Mouse (Mus musculus) embryonic facial prominence, embryonic 12.5 days (tissue): ENCODE results near the gene Tekt2. TPM values are rescaled to one million over a fixed set of nuclear protein-coding genes. Genes with fewer than 3 reads are reported as not detected.

Experiments
- ATAC-seq: fragments of 200-750 bp; cut with Nextera tagmentation; 2 replicates; pipeline ENCODE4 v1.8.0; 2017; ENCODE audit not compliant: insufficient number of reproducible peaks, insufficient read depth, low FRiP score, low TSS enrichment
- H3K27ac ChIP-seq: fragments of 300-500 bp; sonication (generic); 2 replicates; pipeline ENCODE4 v1.5.1; 2016; ENCODE audit warnings: mild to moderate bottlenecking
- H3K27me3 ChIP-seq: fragments of 300-500 bp; sonication (generic); 2 replicates; pipeline ENCODE4 v1.6.1; 2016; ENCODE audit warnings: mild to moderate bottlenecking, moderate library complexity
- H3K36me3 ChIP-seq: fragments of 300-500 bp; sonication (generic); 2 replicates; pipeline ENCODE4 v1.6.1; 2016; ENCODE audit warnings: mild to moderate bottlenecking
- H3K4me1 ChIP-seq: fragments of 300-500 bp; sonication (generic); 2 replicates; pipeline ENCODE4 v1.6.1; 2016
- H3K4me2 ChIP-seq: fragments of 300-500 bp; sonication (generic); replicated peaks from 2 replicates; pipeline ENCODE4 v1.6.1; 2016; ENCODE audit warnings: mild to moderate bottlenecking, moderate library complexity
- H3K4me3 ChIP-seq: fragments of 300-500 bp; sonication (generic); 2 replicates; pipeline ENCODE4 v1.5.1; 2016; ENCODE audit warnings: mild to moderate bottlenecking
- H3K9ac ChIP-seq: fragments of 300-500 bp; sonication (generic); 2 replicates; pipeline ENCODE4 v1.6.1; 2016; ENCODE audit warnings: mild to moderate bottlenecking, moderate library complexity
- H3K9me3 ChIP-seq: fragments of 300-500 bp; sonication (generic); 2 replicates; pipeline ENCODE4 v1.6.1; 2016; ENCODE audit warnings: mild to moderate bottlenecking, moderate library complexity
- WGBS: fragments of 180-500 bp; shearing (Covaris S2); methylation state at CpG from one replicate; pipeline ENCODE4 v1.1.7; 2016; 5-methylcytosine and 5-hydroxymethylcytosine counted together
- polyA plus RNA-seq: library from polyadenylated mRNA; unstranded; fragments of >200 nt; fragmentation: Nextera tagmentation; extraction: Ambion mirVana; gene quantifications from 2 replicates; pipeline ENCODE4 v1.2.1, GENCODE M21; 2016

Gene Tekt2
- polyA plus RNA-seq, 1 experiment from 2014 or later: 17.8 TPM

DNA sequence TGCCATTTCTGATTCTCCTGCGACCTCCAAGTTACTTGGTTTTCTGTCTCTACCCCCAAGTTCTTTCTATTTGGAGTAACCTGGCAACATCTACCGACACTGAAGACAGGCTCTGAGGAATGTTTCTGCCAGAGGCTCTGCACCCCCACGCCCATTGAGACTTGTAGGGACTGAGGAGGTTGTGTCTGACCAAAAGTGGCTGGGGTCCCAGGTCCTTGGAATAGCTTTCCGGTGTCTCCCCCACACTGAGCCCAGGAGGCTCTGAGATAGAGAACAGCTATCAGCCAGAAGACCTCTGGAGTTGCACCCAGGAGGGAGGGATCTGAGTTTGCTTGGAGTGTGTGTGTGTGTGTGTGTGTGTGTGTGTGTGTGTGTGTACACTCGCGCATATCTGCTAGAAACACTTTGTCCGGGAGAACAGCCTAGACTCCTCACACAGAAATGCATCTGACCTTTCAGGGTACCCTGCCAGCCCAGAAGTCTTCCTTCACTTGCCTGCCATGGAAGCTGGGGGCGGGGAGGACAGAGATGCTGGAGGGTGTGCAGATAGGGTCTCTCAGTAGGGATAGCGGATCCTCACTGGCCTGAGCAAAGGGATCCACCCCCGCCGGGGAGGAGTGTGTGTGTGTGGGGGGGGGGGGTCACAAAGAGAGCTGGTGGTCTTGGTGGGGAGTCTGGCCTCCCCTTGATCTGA, 38.0 kb downstream of the Tekt2 start:
- 36% methylated on average over 11 of the region's 11 CpGs for WGBS
- peak overlapping the region; percentile 75 for H3K27ac ChIP-seq
- ATAC-seq: no peak
- H3K4me1 ChIP-seq: peaks cover 45% of the 10 kb centered on the region
- peak overlapping the region; percentile 50 for H3K4me3 ChIP-seq
- no peak overlapping the region for H3K9ac ChIP-seq
- peaks cover 50% of the 10 kb centered on the region for H3K27me3 ChIP-seq
- H3K36me3 ChIP-seq: no peaks in the 10 kb centered on the region
- peak overlapping the region; percentile 65 for H3K4me2 ChIP-seq
- no peaks in the 10 kb centered on the region for H3K9me3 ChIP-seq

DNA sequence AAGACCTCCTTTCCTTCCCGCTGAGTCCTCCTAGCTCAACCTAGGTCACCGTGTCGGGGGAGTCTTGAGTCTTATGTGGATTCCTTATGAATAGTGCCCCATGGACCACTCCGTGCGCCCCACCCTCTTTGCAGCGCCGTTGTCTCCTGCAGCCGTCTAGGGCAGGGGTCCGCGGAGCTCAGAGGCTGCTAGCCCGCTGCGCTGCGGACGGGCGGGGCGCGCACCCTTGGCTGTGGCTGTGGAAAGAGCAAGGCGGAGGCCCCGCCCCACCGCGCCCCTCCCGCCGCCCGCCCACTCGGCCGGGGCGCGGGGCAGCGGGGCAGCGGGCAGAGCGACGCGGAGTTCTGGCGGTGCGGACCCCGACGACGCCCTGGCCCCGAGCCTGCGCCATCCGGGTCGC, 39.0 kb downstream of the Tekt2 start, which contains the start of gene Col8a2:
Col8a2 (plus strand) TSS at position 302 of the 400 bp plus-strand sequence.
- Histone ChIP-seq H3K9me3 (no peaks in the 10 kb centered on the region), H3K4me3 (peak within 1 kb of the TSS; percentile 50), H3K9ac (peak within 1 kb of the TSS; percentile 67), H3K27me3 (peaks cover 50% of the 10 kb centered on the region), H3K36me3 (no peaks in the 10 kb centered on the region), H3K4me1 (peaks cover 49% of the 10 kb centered on the region), H3K4me2 (peak within 1 kb of the TSS; percentile 65), H3K27ac (peak within 1 kb of the TSS; percentile 75)
- ATAC-seq: no peak; the same call in 1 of the 2 replicates
- WGBS: 3% methylated on average over 37 of the region's 42 CpGs

DNA sequence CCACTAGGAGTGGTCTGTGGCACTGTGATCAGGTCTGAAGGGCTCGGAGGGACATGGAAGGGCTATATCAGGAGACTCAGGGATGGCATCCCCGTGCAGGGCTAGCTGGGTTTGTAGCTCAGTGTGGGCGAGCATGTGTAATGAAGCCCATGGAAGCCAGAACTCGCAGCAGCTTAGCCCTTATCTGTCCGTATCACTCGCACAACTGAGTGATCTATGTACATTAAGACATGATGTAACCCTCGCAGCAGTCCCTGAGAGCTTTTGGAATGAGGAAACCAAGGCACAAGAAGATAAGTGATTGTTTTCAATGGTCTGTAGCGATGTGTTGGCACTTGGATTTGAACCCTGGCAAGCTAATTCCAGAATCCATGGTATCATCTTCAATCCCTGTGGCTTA, 41.9 kb downstream of the Tekt2 start:
- Histone ChIP-seq H3K4me3 (no peak overlapping the region), H3K36me3 (no peaks in the 10 kb centered on the region), H3K27ac (no peak overlapping the region)

DNA sequence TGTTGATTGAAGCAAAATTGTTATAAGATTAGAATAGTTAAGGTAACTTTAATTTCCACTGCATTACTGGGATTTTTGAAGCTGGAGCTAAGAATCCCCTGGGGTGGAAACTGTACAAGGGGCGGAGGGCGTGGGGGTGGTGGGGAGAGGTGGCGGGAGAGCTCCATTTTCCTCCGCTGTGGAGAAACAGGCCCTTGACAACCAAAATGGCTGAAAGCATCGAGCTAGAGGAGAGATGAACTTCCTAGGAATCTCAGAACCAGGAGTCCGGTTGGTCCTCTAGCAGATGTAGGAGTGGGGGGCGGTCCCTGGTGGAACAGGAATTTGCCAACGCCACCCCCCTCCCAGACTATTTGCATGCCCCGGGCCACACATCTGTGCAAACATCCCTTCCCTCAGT, 43.8 kb downstream of the Tekt2 start:
- peak overlapping the region; percentile 51 for H3K27ac ChIP-seq
- no peak for ATAC-seq
- no peak overlapping the region for H3K4me2 ChIP-seq
- WGBS: 20% methylated on average over 9 of the region's 9 CpGs
- H3K27me3 ChIP-seq: peaks cover 22% of the 10 kb centered on the region
- peaks cover 33% of the 10 kb centered on the region for H3K4me1 ChIP-seq
- H3K36me3 ChIP-seq: no peaks in the 10 kb centered on the region
- H3K4me3 ChIP-seq: no peak overlapping the region
- no peak overlapping the region for H3K9ac ChIP-seq
- no peaks in the 10 kb centered on the region for H3K9me3 ChIP-seq

More for the DNA sequence above, 41.9 kb downstream of the Tekt2 start:
- no peak overlapping the region for H3K4me2 ChIP-seq
- ATAC-seq: no peak
- peaks cover 36% of the 10 kb centered on the region for H3K4me1 ChIP-seq
- H3K9ac ChIP-seq: no peak overlapping the region
- H3K27me3 ChIP-seq: peaks cover 40% of the 10 kb centered on the region
- WGBS: 89% methylated on average over 8 of the region's 8 CpGs
- no peaks in the 10 kb centered on the region for H3K9me3 ChIP-seq

DNA sequence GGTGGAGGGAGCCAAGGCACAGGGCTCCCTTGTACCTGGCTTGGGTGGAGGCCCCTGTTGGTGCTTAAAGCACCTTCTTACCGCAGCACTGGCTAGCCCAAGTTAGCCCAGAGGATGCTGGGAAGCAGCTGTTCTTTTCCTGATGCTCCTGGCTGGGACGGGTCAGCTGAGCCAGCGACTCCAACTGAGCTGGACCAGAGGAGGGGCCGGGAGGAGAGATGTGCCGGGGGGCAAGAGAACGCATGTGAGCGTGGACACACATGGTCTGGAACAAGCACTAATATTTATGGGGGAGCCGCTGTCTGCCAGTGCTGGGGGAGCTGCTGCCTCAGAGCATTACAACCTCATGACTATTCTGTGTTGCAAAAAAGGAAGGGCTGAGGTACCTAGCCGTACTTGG, 46.5 kb downstream of the Tekt2 start:
- 0 out of 2 replicates have a peak overlapping the region, but pooled peaks have one; percentile 31 for H3K4me2 ChIP-seq
- ATAC-seq: no peak

DNA sequence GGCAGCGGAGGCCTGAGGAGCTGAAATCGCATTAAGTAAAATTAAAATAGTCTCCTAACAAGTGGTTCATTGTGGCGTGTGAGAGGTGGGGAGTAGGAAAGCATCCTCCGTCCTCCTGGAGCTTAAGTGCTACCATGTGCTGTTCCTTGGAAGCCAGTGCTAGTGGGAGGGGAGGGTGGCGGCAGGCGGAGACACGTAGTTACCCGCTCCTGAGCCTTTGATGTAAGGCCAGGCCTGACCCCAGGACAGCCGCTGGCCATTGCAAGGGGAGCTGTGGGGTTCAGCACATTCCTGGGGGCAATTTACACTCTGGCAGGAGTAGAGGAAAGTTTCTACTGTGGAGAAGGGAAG, 46.9 kb downstream of the Tekt2 start:
- peak overlapping the region; percentile 86 for H3K27ac ChIP-seq
- peaks cover 24% of the 10 kb centered on the region for H3K36me3 ChIP-seq
- H3K9me3 ChIP-seq: no peaks in the 10 kb centered on the region
- ATAC-seq: peak; percentile 64; the same call in 1 of the 2 replicates
- no peak overlapping the region for H3K4me3 ChIP-seq
- 11% methylated on average over 9 of the region's 9 CpGs for WGBS
- H3K4me2 ChIP-seq: peak overlapping the region; percentile 31
- no peak overlapping the region for H3K9ac ChIP-seq
- H3K4me1 ChIP-seq: peaks cover 27% of the 10 kb centered on the region
- 0 out of 2 replicates have a peak, but pooled peaks cover 3% of the 10 kb centered on the region for H3K27me3 ChIP-seq

More for the DNA sequence above, 46.5 kb downstream of the Tekt2 start:
- WGBS: 40% methylated on average over 9 of the region's 9 CpGs
- no peak overlapping the region for H3K9ac ChIP-seq
- peak overlapping the region; percentile 86 for H3K27ac ChIP-seq
- H3K4me1 ChIP-seq: peaks cover 27% of the 10 kb centered on the region
- H3K27me3 ChIP-seq: 0 out of 2 replicates have a peak, but pooled peaks cover 3% of the 10 kb centered on the region
- no peak overlapping the region for H3K4me3 ChIP-seq
- peaks cover 20% of the 10 kb centered on the region for H3K36me3 ChIP-seq
- no peaks in the 10 kb centered on the region for H3K9me3 ChIP-seq

DNA sequence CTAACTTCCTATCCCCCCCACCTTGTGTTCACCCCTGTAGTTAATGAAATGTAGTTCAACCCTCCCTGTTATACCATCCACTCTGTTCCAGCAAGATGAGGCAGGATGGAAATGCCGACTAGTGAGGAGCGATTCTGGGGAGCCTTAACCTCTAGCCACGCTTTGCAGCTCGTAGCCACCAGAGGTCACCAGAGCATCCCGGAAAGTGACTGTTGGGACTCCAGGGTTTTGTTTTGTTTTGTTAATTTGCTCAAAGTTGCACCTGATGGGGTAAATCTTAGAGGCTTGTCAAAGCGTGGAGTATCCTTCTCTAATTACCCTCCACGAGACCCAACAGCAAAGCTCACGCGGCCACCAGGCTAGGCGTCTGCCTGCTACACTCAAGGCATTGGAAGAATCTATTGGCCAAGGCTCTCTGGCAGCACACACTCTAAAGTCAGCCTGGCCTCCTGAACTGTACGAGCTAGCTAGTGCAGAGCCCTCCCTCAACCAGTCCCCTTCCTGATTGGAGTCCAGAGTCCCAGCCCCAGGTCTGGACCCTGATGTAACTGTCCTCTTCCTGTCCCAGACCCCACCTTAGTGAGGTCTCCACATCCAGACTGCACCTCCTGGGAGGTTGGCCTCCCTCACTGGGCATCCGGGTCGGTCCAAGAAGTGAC, 47.5 kb downstream of the Tekt2 start:
- peaks cover 29% of the 10 kb centered on the region for H3K36me3 ChIP-seq
- H3K27me3 ChIP-seq: no peaks in the 10 kb centered on the region
- peak overlapping the region; percentile 86 for H3K27ac ChIP-seq
- no peak overlapping the region for H3K9ac ChIP-seq
- peaks cover 27% of the 10 kb centered on the region for H3K4me1 ChIP-seq
- peak; percentile 30; the same call in 1 of the 2 replicates for ATAC-seq
- WGBS: 1% methylated on average over 13 of the region's 13 CpGs
- H3K4me2 ChIP-seq: peak overlapping the region; percentile 31
- H3K9me3 ChIP-seq: no peaks in the 10 kb centered on the region
- no peak overlapping the region for H3K4me3 ChIP-seq

DNA sequence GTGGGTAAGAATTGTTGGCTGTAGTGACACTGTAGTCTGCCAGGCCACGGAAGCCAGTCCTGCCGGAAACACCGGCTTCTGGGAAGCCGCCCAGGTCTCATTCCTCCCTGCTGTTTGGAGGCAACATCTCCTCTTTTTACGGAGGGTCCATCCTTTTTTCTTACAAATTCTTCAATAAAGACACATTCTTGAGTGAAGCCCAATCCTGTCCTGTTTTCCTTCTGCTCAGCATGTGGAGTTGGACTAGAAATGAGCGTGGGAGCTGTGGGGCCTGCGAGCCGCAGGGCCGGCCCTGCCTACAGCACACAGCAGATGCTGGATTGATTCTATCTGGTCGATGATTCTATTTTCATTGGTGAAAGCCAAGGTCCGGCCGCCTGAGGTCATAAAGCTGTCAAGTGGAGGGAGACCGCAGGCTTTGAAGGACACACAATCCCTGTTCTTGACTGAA, 49.8 kb downstream of the Tekt2 start:
- H3K4me3 ChIP-seq: no peak overlapping the region
- no peak overlapping the region for H3K27ac ChIP-seq
- no peak overlapping the region for H3K9ac ChIP-seq
- peaks cover 18% of the 10 kb centered on the region for H3K4me1 ChIP-seq
- H3K4me2 ChIP-seq: no peak overlapping the region
- no peaks in the 10 kb centered on the region for H3K27me3 ChIP-seq
- ATAC-seq: no peak
- peaks cover 35% of the 10 kb centered on the region for H3K36me3 ChIP-seq
- no peaks in the 10 kb centered on the region for H3K9me3 ChIP-seq
- WGBS: 93% methylated on average over 13 of the region's 13 CpGs

DNA sequence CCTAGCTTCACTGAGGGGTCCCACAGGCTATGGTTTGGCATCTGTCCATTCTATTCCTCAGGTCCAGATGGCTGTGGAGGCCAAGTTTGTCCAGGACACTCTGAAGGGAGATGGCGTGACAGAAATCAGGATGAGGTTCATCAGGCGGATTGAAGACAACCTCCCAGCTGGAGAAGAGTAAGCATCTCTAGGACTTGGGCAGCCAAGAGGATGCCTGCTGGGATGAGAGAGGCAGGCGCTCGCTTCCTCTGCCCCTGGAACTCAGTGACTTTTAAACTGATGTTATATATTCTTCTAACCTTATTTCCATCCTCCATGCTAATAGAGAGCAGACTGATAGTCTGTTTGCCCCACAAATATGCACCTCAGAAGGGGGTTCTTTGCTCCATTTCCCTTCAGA, 50.4 kb downstream of the Tekt2 start:
- peaks cover 18% of the 10 kb centered on the region for H3K4me1 ChIP-seq
- 93% methylated on average over 4 of the region's 4 CpGs for WGBS
- H3K9ac ChIP-seq: no peak overlapping the region
- peaks cover 35% of the 10 kb centered on the region for H3K36me3 ChIP-seq
- H3K27ac ChIP-seq: no peak overlapping the region
- no peaks in the 10 kb centered on the region for H3K9me3 ChIP-seq
- ATAC-seq: no peak
- H3K4me3 ChIP-seq: no peak overlapping the region
- no peak overlapping the region for H3K4me2 ChIP-seq
- no peaks in the 10 kb centered on the region for H3K27me3 ChIP-seq

DNA sequence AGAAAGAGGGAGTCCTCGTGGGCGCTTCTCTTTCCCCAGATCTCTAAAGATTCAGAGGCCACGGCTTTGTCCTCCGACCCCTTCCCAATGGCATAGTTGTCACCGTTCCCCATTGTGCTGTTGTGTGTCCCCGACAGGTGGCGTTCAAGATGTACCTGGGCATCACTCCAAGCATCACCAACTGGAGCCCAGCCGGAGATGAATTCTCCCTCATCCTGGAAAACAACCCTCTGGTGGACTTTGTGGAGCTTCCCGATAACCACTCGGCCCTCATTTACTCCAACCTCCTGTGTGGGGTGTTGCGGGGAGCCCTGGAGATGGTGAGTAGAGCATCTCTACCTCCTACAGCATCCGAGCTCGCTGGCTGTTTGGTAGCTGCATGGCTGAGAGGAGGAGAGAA, 51.7 kb downstream of the Tekt2 start:
- ATAC-seq: no peak
- H3K4me1 ChIP-seq: peaks cover 13% of the 10 kb centered on the region
- H3K27me3 ChIP-seq: no peaks in the 10 kb centered on the region
- H3K27ac ChIP-seq: no peak overlapping the region
- no peak overlapping the region for H3K4me2 ChIP-seq
- 80% methylated on average over 13 of the region's 13 CpGs for WGBS
- H3K36me3 ChIP-seq: peaks cover 35% of the 10 kb centered on the region
- no peaks in the 10 kb centered on the region for H3K9me3 ChIP-seq
- no peak overlapping the region for H3K4me3 ChIP-seq
- no peak overlapping the region for H3K9ac ChIP-seq
